Mouse (Mus musculus) heart, adult 11 months (tissue): ENCODE results near the gene Pak1.
"Not testable (repeated sequence)": the region's sequence is repeated elsewhere in the genome, so short reads cannot be mapped to it uniquely, and the experiment has no call there.

ENCODE experiments used
- DNase-seq: peaks from one replicate; pipeline ENCODE4 v3.0.0; 2022

The Pak1 gene

DNA sequence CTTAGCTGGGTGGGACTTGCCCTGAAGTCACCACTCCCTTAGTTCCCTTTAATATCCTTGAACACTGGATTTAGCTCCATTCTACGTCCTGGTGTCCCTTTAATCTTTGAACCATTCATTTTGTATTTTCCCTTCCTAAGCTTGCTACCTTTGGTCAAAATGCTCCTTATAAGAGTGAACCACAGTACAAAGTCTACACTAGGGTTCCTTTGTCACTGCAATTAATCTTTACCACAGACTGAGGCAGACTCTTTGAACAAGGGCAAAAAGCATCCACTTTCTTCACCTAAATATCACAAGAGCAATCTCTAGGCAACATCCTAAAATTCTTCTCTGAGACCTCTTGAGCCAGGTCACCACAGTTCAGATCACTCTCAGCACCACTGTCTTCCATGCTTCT, 8.1 kb upstream of the Pak1 start:
- DNase-seq = no peak

DNA sequence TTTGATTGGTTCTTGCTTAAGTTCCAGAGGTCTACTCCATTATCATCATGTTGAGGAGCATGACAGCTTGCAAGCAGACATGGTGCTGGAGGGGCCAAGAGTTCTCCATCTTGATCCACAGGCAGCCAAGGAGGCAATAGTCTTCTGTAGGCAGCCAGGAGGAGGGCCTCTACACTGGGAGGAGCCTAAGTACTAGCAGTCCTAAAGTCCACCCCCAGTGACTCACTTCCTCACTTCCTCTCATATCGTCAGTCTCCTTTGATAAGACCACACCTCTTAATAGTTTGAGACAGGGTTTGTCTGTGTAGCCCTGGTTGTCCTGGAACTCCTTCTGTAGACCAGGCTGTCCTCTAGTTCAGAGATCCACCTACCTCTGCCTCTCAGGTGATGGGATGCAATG, 7.5 kb upstream of the Pak1 start:
- DNase-seq = peak; percentile 34

DNA sequence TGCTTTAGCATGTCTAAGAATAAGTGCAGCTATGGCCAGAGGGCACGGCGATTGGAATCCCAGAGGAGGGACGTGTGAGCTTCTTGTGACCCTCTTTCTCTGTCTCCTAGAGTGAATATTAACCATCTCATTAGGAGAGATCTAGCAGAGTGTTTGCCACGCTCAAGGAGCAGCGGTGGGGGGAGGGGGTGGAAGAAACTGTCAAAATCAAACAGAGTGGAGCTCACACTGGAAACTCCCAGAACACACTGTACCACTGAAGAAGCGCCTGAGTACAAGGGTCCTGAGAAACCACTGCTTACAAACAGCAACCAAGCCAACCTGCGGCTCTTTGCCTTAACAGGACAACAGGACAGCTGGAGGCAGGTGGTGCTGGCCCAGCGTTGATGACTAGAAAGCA, 6.8 kb upstream of the Pak1 start:
- peak; percentile 82 for DNase-seq

DNA sequence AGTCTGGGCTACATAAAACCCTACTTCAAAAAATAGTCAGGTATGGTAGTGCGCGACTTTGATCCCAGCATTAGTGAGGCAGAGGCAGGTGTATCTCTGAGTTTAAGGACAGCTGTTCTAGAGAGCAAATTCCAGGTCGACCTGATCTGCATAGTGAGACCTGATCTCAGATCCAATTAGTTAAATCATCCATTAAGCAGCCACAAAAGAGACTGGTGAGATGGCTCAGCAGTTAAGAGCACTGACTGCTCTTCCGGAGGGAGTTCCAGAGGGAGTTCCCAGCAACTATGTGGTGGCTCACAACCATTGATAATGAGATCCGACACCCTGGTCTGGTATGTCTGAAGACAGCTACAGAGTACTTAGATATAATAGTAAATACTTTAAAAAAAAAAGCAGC, 4.8 kb upstream of the Pak1 start:
- peak; percentile 56 for DNase-seq

DNA sequence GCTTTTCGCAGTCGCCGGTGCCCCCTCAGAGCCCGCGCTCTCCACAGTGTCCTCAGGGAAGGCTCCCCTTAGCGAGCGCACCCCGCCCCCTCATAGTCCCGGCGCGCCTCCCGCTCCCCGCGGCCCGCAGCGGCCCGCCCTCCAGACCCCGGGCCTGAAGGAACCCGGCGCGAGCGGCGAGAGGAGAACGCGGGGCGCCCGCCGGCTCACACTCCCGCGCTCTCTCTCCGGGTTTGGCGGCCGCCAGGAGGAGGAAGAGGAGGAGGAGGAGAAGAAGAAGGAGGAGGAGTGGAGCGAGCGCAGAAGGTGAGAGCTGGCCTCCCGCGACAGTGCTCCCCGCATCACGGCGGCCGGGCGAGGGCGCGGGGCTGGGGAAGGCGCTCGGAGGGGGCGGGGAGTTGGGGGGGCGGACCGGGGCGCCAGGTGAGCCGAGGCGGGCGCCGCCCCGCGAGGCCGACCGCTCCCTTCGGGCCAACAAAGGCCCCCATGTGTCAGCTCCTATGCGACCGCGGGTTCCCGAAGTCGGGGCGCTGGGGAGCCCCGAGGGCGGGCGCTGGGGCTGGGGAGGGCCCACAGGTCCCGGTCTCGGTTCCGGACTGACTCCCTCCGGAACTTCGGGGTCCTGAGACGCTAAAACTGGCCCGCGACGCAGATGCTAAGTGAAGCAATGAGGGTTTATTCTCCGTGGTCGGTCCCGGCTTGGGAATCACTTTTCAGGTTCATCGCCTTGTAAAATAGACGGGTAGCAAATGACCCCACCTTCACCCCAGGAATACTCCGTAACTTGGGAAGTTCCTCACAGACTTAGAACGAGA, 535 bp downstream of the Pak1 start:
- DNase-seq = peak; percentile 85

DNA sequence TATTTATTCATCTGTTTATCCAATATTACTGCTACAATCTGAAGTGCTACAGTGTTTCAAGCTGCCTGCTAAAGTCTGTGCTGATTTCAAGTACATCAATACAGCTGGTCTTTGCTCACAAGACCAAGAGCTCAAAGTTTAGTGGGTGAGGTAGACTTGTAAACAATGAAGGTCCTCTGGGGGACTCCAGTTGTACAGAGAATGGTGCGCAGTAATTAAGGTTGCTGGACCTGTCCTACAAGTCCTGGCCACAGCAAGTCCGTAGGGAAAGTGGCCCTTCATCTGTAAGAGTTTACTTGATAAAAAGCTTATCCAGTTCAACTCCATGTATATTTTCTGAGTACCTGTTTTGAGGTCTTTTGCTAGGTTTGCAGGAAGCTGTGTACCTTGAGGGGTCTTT, 1.9 kb downstream of the Pak1 start:
- no peak for DNase-seq

DNA sequence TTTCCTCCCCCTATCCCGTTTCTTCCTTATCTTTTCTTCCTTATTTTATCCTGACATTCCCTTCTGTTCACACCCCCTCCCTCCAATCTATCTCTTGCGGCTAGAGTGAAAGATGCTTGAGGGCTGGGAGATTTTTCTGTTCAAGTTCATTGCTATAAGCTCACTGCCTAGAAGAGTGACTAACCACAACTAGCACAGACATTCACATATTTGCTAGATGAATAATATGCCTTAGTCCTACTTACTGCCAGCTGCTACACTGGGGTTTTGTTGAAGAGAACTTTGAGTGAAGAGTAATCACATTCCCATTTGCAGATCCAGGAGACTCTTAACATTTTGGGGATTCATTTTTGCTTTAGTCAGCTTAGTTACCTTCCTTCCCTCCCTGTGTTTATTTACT, 4.0 kb downstream of the Pak1 start:
- DNase-seq = no peak

DNA sequence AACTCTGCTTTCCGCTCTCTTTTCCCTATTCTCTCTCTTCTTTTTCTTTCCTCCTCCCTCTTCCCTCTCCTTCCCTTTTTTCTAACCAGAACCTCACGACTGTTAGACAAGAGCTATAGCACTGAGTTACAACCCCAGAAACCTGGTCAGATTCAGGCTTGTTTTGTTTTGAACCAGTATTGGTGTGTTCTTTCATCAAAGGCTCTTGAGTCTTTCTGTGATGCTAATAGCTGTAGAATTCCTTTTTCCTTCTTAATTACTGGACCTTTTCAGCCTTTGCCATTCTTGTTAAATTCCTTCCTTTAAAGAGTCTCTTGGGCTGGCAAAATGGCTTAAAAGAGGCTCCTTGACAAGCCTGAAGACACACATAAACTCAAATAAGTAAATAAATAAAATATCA, 14.8 kb downstream of the Pak1 start:
- DNase-seq = no peak

DNA sequence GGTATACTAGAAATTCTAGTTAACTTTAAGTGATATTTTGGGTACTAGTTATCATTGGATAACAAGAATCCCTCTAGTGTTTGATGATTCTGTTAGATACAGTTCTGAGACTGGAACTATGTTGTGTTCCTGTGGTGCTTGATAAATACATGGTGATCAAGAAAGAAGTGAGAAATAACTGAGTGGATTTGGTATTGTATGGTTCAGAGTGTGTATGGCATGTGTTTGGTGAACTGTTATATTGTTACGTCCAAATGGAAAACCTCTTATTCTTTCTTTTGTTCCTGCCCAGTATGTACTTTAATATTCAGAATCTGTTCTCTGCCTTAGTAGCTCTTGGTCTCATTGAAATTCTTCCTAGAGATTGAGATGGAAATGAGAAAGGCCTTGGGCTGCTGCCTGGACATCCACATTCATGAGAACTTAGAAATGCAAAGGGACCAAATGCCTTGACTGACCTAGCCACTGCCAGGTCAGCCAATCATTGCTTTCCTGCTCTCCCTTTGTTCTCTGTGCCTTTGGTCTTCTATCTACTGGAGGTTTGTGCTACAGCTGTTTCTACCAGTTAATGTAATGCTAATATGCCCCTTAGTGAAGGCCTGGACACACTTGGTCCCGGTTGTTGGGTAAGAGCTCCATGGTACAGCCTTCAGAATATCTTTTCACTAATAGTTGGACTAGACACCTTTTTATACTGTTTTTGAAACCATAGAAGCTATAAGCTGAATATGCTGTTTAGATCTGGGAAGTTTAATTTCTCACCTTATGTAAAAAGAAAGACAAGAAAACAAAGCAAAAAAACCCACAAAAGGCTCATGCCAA, 16.1 kb downstream of the Pak1 start:
- no peak for DNase-seq

DNA sequence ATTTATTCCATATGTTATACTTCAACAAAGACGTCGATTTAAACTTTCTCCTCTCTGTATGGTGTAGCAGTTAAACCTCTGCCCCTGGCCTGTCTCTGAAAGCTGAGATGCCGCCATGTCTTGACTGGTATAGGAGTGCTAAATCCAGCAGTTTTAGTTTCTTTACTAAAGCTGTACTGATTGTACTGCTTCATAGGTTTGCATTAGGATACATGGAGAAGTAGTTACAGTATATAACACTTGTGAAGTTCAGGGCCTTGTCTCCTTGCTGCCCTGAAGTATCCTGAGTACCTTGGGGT, 16.7 kb downstream of the Pak1 start:
- no peak for DNase-seq

DNA sequence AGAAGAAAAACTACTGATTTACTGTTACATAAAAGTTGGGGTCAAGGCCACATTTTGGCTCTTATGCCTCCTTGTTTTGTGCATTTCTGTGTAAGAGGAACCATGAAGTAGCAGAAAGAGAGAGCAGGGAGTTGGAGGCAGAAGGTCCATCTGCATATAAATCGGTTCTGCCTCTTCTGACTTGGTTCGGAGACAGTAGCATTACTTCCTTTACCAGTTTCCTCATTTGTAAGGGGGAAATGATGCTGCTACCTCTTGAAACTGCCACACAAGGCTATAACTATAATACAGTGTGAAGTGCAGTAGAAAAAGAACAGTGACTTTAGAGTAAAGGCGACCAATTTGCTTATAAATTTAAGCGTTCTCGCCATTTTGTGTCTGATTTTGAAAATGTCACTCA, 21.0 kb downstream of the Pak1 start:
- DNase-seq = no peak

DNA sequence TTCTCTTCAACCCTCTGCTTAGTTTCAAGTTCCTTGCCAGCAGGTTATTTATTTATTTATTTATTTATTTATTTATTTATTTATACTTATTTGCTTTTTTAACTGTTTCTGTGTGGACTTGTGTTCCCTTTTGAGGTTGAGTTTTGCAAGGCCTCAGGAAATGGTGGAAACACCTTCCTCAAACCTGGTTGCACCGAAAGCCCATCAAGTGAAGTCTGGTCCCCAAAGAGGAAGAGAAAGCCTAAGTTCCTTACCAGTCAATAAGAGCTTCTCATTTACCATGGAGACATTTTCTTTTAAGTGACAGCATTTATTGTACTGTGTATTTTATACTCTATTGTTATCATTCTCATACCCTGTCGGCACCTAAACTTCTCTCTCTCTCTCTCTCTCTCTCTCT, 33.5 kb downstream of the Pak1 start:
- no peak for DNase-seq

DNA sequence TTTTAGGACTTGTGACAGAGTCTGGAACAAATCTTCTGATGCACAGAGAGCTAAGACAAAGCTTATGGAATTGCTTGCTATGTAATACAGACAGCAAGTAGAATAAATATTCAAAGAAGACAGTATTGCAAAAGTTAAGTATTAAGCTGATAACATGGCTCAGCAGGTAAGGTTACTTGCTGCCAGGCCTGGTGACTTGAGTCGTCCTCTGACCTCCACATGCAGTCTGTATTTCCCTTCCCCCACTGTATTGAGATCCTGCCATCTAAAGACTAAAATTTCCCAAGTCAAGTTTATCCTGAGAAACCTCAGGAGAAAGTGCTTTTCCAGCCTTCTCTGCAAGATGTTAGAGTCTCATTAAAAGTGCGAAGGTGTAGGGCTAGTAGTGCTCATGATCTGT, 40.8 kb downstream of the Pak1 start:
- DNase-seq = no peak

DNA sequence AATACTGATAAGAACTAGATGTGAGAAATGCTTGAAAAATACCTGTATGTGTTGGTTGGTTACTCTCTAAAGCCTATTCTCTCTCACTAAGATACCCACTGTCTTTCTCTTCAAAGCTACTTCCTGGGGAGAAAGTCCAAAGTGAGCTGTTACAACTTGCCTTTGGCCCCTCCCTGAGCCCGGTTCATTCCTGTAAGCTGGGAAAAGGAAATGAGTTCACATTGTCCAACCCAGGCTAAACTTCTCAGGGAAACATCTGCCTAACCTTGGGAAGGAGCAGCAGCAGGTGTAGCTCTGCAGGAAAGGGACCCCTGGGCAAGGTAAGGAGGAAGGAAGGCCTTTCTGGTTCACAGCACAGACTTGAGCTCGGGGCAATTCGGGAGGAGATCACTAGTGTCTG, 42.4 kb downstream of the Pak1 start:
- no peak for DNase-seq

DNA sequence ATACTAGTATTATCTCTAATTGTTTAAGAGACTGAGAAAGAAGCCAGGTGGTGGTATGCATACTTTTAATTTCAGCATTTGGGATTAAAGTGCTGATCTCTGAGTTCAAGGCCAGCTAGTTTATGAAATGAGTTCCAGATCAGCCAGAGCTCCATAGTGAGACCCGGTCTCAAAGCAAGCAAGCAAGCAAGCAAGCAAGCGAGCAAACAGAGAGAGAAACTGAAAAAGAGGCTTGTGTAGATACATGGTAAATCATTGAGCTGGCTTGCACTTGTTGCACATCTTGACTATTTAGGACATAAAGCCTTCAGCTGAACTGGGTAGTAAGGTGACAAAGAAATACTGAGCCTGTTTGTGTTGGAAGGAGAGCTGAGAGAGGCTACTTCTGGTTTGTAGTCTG, 44.6 kb downstream of the Pak1 start:
- DNase-seq = no peak

DNA sequence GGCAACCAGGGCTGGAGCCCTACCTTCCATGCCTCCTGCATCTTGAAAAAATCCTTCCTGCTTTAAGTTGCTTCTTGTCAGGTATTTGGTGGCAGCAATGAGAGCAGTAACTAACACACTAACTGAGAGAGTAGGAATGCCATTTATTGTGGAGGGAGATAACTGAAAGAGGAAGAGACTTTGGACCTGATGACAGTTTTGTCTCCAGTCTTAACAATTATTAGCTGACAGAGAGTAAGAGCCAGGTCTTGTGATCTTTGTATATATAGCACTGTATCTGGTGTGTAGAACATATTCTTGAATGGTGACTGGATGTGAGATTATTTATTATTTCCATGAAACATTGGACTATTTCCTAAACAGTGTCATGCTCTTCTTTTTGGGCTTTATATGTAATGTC, 50.2 kb downstream of the Pak1 start:
- DNase-seq = no peak

DNA sequence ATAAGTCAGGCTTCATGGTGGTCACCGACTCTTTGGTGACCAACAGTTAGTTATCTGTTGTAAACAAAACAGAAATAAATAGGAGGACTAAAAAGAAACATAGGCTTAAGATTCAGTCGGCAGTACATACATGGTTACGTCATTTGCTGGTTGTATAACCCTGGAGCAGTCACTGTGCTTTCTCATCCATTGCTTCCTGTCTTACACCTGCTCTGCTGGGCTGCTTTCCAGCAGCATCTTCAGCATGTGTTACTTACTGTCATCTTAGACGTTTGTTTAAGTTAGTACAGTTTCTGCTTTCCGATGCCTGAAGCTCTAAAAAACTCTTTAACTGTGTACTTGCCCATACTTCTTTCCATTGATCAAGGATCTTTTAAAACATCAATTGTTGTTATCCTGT, 53.0 kb downstream of the Pak1 start:
- no peak for DNase-seq

DNA sequence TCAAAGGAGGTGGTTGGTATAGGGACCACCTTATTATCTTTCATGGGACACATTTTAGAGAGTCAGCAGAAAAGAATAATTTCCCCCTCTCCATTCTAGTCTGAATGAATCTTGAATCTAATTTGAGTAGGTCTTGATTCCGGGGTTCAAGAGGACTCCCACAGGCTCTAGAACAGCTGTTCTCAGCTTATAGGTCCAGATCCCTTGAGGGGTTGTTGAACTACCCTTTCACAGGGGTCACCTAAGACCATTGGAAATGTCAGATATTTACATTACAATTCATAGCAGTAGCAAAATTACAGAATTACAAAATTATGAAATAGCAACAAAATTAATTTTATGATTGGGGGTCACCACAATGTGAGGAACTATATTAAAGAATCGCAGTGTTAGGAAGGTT, 54.0 kb downstream of the Pak1 start:
- DNase-seq = no peak

DNA sequence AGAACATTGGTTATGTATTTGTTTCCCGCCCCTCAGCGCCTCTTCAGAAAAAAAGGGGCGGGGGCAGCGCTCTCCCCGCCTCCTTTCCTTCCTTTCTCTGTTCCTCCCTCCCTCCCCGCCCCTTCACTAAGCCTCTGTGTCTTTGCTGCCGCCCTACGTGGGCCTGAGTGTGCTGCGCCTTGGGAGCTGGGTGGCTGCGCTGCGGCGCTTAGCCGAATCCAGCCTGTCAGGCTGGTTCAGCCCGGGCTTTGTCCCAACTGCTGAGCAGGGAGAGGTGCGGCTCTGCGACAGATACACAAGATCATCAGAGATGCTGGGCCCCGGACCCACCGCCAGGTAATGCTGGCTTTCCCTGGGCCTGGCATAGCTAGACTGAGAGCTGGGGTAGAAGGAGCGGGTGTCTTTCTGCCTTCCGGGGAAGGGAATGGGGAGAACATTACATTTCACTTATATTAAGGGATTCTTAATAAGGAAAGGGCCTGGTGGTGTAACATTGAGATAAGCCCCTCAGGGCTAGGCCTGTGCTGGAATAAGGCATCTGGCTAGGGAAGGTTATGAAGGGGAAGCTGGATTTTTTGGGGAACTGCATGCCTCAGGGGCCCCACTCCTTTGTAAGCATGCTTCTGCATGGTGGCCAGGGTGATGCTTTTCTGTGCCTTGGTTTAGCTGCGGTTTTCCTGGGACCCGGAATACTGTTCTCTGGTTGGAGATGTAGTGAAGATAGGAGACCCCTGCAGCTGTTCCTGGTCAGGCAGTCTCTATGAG, 54.6 kb downstream of the Pak1 start:
- DNase-seq = peak; percentile 97

DNA sequence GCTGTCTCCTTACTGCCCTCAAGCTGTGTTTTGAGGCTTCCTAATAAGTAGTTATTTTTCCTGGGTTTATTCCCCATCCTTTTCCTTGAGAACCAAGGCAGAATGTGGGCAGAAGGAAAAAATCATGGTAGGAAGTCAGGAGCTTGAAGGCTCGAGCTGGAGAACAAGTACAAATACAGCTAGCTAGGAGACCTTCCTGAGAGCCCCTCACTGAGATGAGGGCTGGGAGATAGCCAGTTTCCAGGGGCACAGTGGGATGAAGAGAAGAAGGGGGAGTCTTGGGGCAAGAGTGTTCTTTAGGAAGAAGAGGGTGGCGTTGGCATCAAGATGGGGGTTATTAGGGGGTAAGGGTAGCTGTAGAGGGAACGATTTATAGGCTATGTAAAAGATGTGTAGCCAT, 56.1 kb downstream of the Pak1 start:
- no peak for DNase-seq

DNA sequence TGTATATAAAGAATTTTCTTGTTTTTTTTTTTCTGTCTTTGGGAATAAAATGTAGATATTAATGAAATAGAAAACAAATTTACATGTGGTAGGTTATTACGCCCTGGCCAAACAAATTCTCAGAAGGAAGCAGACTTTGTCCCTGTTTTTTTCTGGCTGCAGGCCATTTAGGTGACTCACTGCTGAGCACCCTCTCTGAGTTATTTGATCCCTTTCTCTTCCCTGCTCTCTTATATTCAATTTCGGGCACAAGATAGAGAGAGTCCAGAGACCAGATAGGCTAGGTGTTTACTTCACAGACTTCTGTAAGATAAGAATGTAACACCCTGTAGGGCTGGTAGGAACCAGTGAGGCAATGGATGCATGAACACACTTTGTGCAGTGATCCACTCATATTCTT, 57.2 kb downstream of the Pak1 start:
- no peak for DNase-seq

DNA sequence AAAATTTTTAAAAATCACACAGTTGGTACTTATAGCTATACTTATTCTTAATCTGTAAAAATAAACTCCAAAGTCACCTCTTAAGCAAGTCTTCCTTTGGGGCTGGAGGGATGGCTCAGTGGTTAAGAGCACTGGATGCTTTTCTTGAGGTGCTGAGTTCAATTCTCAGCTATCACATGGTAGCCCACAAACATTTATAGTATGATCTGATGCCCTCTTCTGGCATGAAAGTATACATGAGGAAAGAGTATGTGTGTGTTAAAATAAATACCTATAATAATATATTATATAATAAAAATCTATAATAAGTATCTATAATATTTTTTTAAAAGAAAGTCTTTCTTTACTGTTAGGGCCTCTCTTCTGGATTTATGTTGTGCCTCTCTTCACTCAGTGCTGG, 58.2 kb downstream of the Pak1 start:
- no peak for DNase-seq

DNA sequence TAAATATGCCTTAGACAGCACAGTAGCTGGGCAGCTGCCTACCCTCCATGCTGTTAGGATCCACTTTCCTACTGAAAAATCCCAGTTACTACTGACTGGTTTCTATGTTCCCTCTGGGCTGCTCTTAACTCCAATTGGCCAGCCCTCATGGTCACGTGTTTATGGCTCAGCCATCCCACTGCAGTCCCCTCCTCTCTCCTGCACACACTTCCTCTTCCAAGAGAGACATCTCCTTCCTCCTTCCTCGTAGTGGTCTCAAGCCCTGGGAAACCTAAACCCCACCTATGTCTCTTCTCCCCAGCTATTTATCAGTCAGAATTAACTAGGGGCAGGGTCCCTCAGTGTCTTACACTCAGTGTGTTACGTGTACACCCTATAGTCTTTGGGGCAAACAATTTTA, 61.2 kb downstream of the Pak1 start:
- not testable (repeated sequence) for DNase-seq

DNA sequence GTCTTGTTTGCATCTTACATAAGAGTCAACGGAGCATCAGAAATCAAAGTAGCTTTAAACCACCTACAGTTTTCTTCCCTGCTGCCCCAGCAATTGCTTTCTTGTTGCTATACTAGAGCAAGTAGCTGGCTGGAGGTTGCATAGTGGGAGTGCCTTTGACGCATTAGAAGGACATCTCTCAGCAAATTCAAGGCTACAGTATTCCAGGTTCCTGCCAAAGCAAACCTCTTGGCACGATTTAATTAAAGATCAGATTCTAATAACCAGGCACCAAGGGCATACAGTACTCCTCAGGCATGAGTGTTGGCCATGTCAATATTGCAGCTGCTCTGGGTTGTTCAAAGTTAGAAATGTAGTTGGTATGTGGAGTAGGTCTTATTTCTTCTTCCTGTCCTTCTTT, 62.0 kb downstream of the Pak1 start:
- DNase-seq = no peak
